Mouse (Mus musculus) embryonic facial prominence, embryonic 11.5 days (tissue): ENCODE data around the gene Dusp23. TPM values are rescaled to one million over a fixed set of nuclear protein-coding genes. Genes with fewer than 3 reads are reported as not detected.

Source experiments
- polyA plus RNA-seq: library from polyadenylated mRNA; unstranded; fragments of >200 nt; fragmentation: Nextera tagmentation; extraction: Ambion mirVana; gene quantifications from 2 replicates; pipeline ENCODE4 v1.2.1, GENCODE M21; 2014

Gene Dusp23
- polyA plus RNA-seq, 1 experiment from 2014 or later, result 9.7 TPM

Other genes starting within 250 kb of the Dusp23 start
- gene Slamf9, start 157.6 kb downstream of the Dusp23 start, polyA plus RNA-seq, result 0.48 and 0.53 TPM in 2 replicates
- 36.8 and 46.6 TPM in 2 replicates for gene Igsf9, start 151.2 kb downstream of the Dusp23 start, polyA plus RNA-seq
- 56.7 and 61.7 TPM in 2 replicates for gene Tagln2, start 132.9 kb downstream of the Dusp23 start, polyA plus RNA-seq
- 0.47 and 0.65 TPM in 2 replicates for gene Cfap45, start 112.2 kb downstream of the Dusp23 start, polyA plus RNA-seq
- 0.28 TPM in 1 of 2 replicates, not detected in the other for gene Vsig8, start 77.0 kb downstream of the Dusp23 start, polyA plus RNA-seq
- not detected in 2 replicates for gene Slamf8, start 42.4 kb downstream of the Dusp23 start, polyA plus RNA-seq
- 0.11 and 0.24 TPM in 2 replicates for gene Fcrl6, start 30.4 kb downstream of the Dusp23 start, polyA plus RNA-seq
- 0.17 TPM in 1 of 2 replicates, not detected in the other for gene Crp, start 65.1 kb upstream of the Dusp23 start, polyA plus RNA-seq